Mouse (Mus musculus): Measurements from ENCODE around the gene Zzef1. TPM values are rescaled to one million over a fixed set of nuclear protein-coding genes. Genes with fewer than 3 reads are reported as not detected.

The Zzef1 gene
- polyA plus RNA-seq, 1 experiment: 8.1 TPM

DNA sequence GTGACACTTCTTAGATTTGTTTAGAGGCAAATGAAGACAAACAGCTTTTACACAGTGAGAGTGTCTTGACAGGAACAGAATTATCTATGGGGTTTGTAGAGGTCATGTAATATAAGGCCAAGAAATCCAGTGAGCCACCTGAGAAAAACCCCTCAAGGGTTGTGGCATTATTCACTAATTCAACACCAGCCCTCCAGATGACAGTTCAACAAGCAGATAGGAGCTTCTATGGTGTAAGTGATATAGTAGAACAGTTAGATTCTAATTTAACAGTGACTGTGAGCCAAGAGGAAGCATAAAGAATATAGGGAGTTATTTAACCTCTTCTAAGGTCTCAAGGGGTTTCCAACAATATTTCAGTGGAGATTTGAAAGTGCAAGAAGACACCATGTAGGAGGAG lies 2.1 kb downstream of the Zzef1 start:
- no peak overlapping the region for H3K4me3 ChIP-seq
- H3K79me2 ChIP-seq (ENCODE audit: control insufficient read depth, insufficient read depth): peaks cover 65% of the 10 kb centered on the region
- H3K27me3 ChIP-seq (ENCODE audit: control insufficient read depth, insufficient read depth, insufficient read length): no peaks in the 10 kb centered on the region
- no peak overlapping the region for H3ac ChIP-seq (ENCODE audit: control insufficient read depth, insufficient read length)
- TF ChIP-seq MYOD1 (IDR thresholded peaks at IDR 0.05; ENCODE audit: control insufficient read depth in 1 of 3, insufficient read length in 2 of 3, low read depth in 2 of 3) (no peak), POLR2AphosphoS2 (IDR thresholded peaks at IDR 0.05; ENCODE audit: insufficient read length, low read depth) (no peak), USF1 (IDR thresholded peaks at IDR 0.05; ENCODE audit: low read depth) (no peak), POLR2A (IDR thresholded peaks at IDR 0.05; ENCODE audit: insufficient read length, low read depth) (no peak), TCF3 (IDR thresholded peaks at IDR 0.05; ENCODE audit: insufficient read length, low read depth) (no peak), MYOG (IDR thresholded peaks at IDR 0.05; ENCODE audit: control insufficient read depth in 1 of 3, insufficient read depth in 1 of 3, insufficient read length in 2 of 3, low read depth in 2 of 3) (no peak), E2F4 (IDR thresholded peaks at IDR 0.05; ENCODE audit: insufficient read depth) (no peak), TCF12 (IDR thresholded peaks at IDR 0.05; ENCODE audit: insufficient read depth, poor library complexity, severe bottlenecking) (no peak), CEBPB (IDR thresholded peaks at IDR 0.05; ENCODE audit: insufficient read depth, poor library complexity, severe bottlenecking) (no peak), MAX (IDR thresholded peaks at IDR 0.05; ENCODE audit: low read depth) (no peak), REST (IDR thresholded peaks at IDR 0.05; ENCODE audit: insufficient read depth, insufficient read length) (no peak), SRF (IDR thresholded peaks at IDR 0.05; ENCODE audit: control insufficient read depth, insufficient read length, low read depth) (no peak)
- no peaks in the 10 kb centered on the region for H3K36me3 ChIP-seq (ENCODE audit: control insufficient read depth, insufficient read depth)
- H3K4me2 ChIP-seq (ENCODE audit: low read depth): no peak overlapping the region

DNA sequence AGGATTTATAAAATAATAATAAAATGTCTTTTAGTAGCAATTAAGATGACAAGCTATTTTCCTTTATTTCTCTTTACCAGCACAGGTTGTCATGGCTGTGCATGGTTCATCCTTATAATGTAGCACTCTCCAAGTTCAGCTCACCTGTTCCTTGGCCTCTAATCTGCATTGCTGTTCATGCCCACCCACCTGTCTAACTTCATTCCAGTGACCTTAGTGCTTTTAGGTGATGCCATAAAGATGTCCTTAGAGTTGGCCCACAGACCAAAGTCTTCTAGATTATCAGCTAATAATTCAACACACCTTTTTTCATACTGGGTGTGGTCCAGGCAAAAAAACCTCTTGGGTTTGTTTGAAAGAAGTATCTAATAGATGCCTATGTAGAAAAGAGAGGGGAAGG lies 5.2 kb downstream of the Zzef1 start:
- peaks cover 76% of the 10 kb centered on the region for H3K79me2 ChIP-seq (ENCODE audit: control insufficient read depth, insufficient read depth)
- no peak overlapping the region for H3K4me3 ChIP-seq
- TF ChIP-seq MAX (IDR thresholded peaks at IDR 0.05; ENCODE audit: low read depth) (no peak), POLR2AphosphoS2 (IDR thresholded peaks at IDR 0.05; ENCODE audit: insufficient read length, low read depth) (no peak), TCF12 (IDR thresholded peaks at IDR 0.05; ENCODE audit: insufficient read depth, poor library complexity, severe bottlenecking) (no peak), POLR2A (IDR thresholded peaks at IDR 0.05; ENCODE audit: insufficient read length, low read depth) (no peak), MYOD1 (IDR thresholded peaks at IDR 0.05; ENCODE audit: control insufficient read depth in 1 of 3, insufficient read length in 2 of 3, low read depth in 2 of 3) (no peak), SRF (IDR thresholded peaks at IDR 0.05; ENCODE audit: control insufficient read depth, insufficient read length, low read depth) (no peak), REST (IDR thresholded peaks at IDR 0.05; ENCODE audit: insufficient read depth, insufficient read length) (no peak), TCF3 (IDR thresholded peaks at IDR 0.05; ENCODE audit: insufficient read length, low read depth) (no peak), USF1 (IDR thresholded peaks at IDR 0.05; ENCODE audit: low read depth) (no peak), CEBPB (IDR thresholded peaks at IDR 0.05; ENCODE audit: insufficient read depth, poor library complexity, severe bottlenecking) (no peak), E2F4 (IDR thresholded peaks at IDR 0.05; ENCODE audit: insufficient read depth) (no peak), MYOG (IDR thresholded peaks at IDR 0.05; ENCODE audit: control insufficient read depth in 1 of 3, insufficient read depth in 1 of 3, insufficient read length in 2 of 3, low read depth in 2 of 3) (no peak)

DNA sequence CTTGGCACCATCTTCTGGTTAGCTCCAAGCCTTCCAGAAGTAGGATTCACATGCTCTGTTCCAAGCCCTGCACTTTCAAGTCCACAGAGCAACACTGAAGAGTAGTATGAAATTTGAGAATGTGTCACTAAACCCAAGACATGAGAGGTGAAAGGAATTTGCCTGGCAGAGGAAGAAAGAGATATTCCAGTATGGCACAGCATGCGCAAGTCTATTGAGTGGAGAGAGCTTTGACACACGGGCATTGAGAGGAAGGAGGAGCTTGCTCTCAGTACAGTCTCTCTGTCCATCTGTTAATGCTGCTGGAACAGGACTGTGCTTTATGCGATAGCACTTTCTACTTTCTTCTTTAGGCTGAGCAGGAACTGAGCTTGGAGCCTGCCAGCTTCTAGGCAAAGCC lies 7.0 kb downstream of the Zzef1 start:
- TF ChIP-seq CEBPB (IDR thresholded peaks at IDR 0.05; ENCODE audit: insufficient read depth, poor library complexity, severe bottlenecking) (no peak), TCF12 (IDR thresholded peaks at IDR 0.05; ENCODE audit: insufficient read depth, poor library complexity, severe bottlenecking) (no peak), USF1 (IDR thresholded peaks at IDR 0.05; ENCODE audit: low read depth) (no peak), MYOD1 (IDR thresholded peaks at IDR 0.05; ENCODE audit: control insufficient read depth in 1 of 3, insufficient read length in 2 of 3, low read depth in 2 of 3) (no peak), REST (IDR thresholded peaks at IDR 0.05; ENCODE audit: insufficient read depth, insufficient read length) (no peak), SRF (IDR thresholded peaks at IDR 0.05; ENCODE audit: control insufficient read depth, insufficient read length, low read depth) (no peak), MAX (IDR thresholded peaks at IDR 0.05; ENCODE audit: low read depth) (no peak), TCF3 (IDR thresholded peaks at IDR 0.05; ENCODE audit: insufficient read length, low read depth) (no peak), E2F4 (IDR thresholded peaks at IDR 0.05; ENCODE audit: insufficient read depth) (no peak), POLR2AphosphoS2 (IDR thresholded peaks at IDR 0.05; ENCODE audit: insufficient read length, low read depth) (no peak), MYOG (IDR thresholded peaks at IDR 0.05; ENCODE audit: control insufficient read depth in 1 of 3, insufficient read depth in 1 of 3, insufficient read length in 2 of 3, low read depth in 2 of 3) (no peak), POLR2A (IDR thresholded peaks at IDR 0.05; ENCODE audit: insufficient read length, low read depth) (no peak)
- H3K4me3 ChIP-seq: no peak overlapping the region
- peak overlapping the region; percentile 5 for H3K4me2 ChIP-seq (ENCODE audit: low read depth)
- H3K27me3 ChIP-seq (ENCODE audit: control insufficient read depth, insufficient read depth, insufficient read length): no peaks in the 10 kb centered on the region
- H3K36me3 ChIP-seq (ENCODE audit: control insufficient read depth, insufficient read depth): no peaks in the 10 kb centered on the region
- no peak overlapping the region for H3ac ChIP-seq (ENCODE audit: control insufficient read depth, insufficient read length)
- H3K79me2 ChIP-seq (ENCODE audit: control insufficient read depth, insufficient read depth): peaks cover 66% of the 10 kb centered on the region

More for the DNA sequence above, 5.2 kb downstream of the Zzef1 start:
- no peak overlapping the region for H3ac ChIP-seq (ENCODE audit: control insufficient read depth, insufficient read length)
- no peaks in the 10 kb centered on the region for H3K36me3 ChIP-seq (ENCODE audit: control insufficient read depth, insufficient read depth)
- H3K27me3 ChIP-seq (ENCODE audit: control insufficient read depth, insufficient read depth, insufficient read length): no peaks in the 10 kb centered on the region
- no peak overlapping the region for H3K4me2 ChIP-seq (ENCODE audit: low read depth)

DNA sequence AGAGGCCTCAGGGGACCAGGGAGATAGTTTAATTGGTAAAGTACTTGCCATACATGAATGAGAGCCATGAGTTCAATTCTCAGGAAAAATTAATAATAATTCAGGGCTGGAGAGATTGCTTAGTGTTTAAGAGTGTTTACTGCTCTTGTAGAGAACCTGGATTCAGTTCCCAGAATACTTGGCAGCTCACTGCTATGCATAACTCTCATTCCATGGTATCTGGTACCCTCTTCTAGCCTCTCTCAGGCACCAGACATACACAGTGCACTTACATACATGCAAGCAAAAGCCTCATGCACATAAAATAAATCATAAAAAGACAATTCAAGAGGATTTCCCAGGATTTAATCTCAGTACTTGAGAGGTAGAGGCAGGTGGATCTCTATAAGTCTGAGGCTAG lies 8.6 kb downstream of the Zzef1 start:
- Histone ChIP-seq H3K36me3 (ENCODE audit: control insufficient read depth, insufficient read depth) (no peaks in the 10 kb centered on the region), H3ac (ENCODE audit: control insufficient read depth, insufficient read length) (no peak overlapping the region), H3K4me2 (ENCODE audit: low read depth) (no peak overlapping the region), H3K4me3 (no peak overlapping the region), H3K27me3 (ENCODE audit: control insufficient read depth, insufficient read depth, insufficient read length) (no peaks in the 10 kb centered on the region), H3K79me2 (ENCODE audit: control insufficient read depth, insufficient read depth) (peaks cover 64% of the 10 kb centered on the region)
- TF ChIP-seq MYOG (IDR thresholded peaks at IDR 0.05; ENCODE audit: control insufficient read depth in 1 of 3, insufficient read depth in 1 of 3, insufficient read length in 2 of 3, low read depth in 2 of 3): no peak

DNA sequence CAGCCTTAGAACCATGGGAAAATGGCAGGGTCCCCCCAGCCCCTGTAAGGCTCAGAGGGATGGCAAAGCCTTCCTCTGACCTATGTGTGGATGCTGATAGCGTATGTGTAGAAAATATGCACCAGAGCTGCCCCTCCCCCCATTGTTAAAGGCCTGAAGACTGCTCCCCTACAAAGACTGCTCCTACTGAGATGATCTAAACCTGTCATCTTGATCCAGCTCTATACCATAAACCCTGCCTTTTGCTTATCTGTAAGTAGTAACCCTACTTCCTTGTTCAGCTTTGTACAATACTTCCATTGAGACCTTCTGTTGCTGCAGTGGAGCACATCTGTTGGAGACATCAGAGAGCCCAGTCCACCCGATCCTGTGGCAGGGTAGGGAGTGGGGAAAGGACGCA lies 9.2 kb downstream of the Zzef1 start:
- Histone ChIP-seq H3K4me2 (ENCODE audit: low read depth) (no peak overlapping the region), H3K36me3 (ENCODE audit: control insufficient read depth, insufficient read depth) (no peaks in the 10 kb centered on the region), H3K27me3 (ENCODE audit: control insufficient read depth, insufficient read depth, insufficient read length) (no peaks in the 10 kb centered on the region), H3K4me3 (no peak overlapping the region), H3K79me2 (ENCODE audit: control insufficient read depth, insufficient read depth) (peaks cover 64% of the 10 kb centered on the region), H3ac (ENCODE audit: control insufficient read depth, insufficient read length) (no peak overlapping the region)
- TF ChIP-seq TCF3 (IDR thresholded peaks at IDR 0.05; ENCODE audit: insufficient read length, low read depth) (no peak), REST (IDR thresholded peaks at IDR 0.05; ENCODE audit: insufficient read depth, insufficient read length) (no peak), MYOG (IDR thresholded peaks at IDR 0.05; ENCODE audit: control insufficient read depth in 1 of 3, insufficient read depth in 1 of 3, insufficient read length in 2 of 3, low read depth in 2 of 3) (no peak)

Data from myocyte (in vitro differentiated cells).